Mouse (Mus musculus) CH12.LX (cell line): ENCODE results near the gene Vmn1r50. TPM values are rescaled to one million over a fixed set of nuclear protein-coding genes. Genes with fewer than 3 reads are reported as not detected.

Source experiments
- DNase-seq: peaks from one replicate; pipeline ENCODE4 v3.0.0-alpha.2; 2013; ENCODE audit errors: extremely low read depth
- H3K27ac ChIP-seq: 2 replicates; pipeline ENCODE4 v1.5.1; 2012; ENCODE audit warnings: low read depth, mild to moderate bottlenecking, control low read depth, moderate library complexity; ENCODE audit not compliant: insufficient read depth
- H3K27me3 ChIP-seq: replicated peaks from 2 replicates; pipeline ENCODE3; 2012; ENCODE audit warnings: inconsistent platforms
- H3K36me3 ChIP-seq, 2 experiments: replicated peaks in 1 of 2; 2 replicates each; pipeline versions ENCODE3 to v1.6.1; 2012; ENCODE audit warnings: inconsistent platforms in 1 of 2, low read length in 1 of 2, mild to moderate bottlenecking in 1 of 2, mixed read lengths in 1 of 2, moderate library complexity in 1 of 2; ENCODE audit not compliant: control insufficient read depth in 1 of 2, insufficient read depth in 1 of 2
- H3K4me1 ChIP-seq, 2 experiments: 2 replicates each; pipeline ENCODE4 v1.6.1; 2012; ENCODE audit warnings: inconsistent platforms in 1 of 2, moderate library complexity in 1 of 2; ENCODE audit not compliant: insufficient read depth in 2 of 2, control insufficient read depth in 1 of 2
- H3K4me2 ChIP-seq: 2 replicates; pipeline ENCODE4 v1.6.1; 2012; ENCODE audit warnings: low read depth, mild to moderate bottlenecking, control low read depth; ENCODE audit not compliant: poor library complexity, insufficient read depth, severe bottlenecking
- H3K4me3 ChIP-seq, 3 experiments: fragments of 150-350 bp in 1 of 3; sonication (generic) in 1 of 3; replicated peaks in 1 of 3; 2 replicates each; pipeline versions ENCODE3 to v1.5.1; 2011 to 2012; ENCODE audit warnings: low read depth in 2 of 3, low read length in 2 of 3, mild to moderate bottlenecking in 2 of 3, moderate library complexity in 2 of 3, control low read depth in 1 of 3, improper control_type of control experiment in 1 of 3, inconsistent platforms in 1 of 3, mixed read lengths in 1 of 3; ENCODE audit not compliant: poor library complexity in 1 of 3
- H3K79me2 ChIP-seq: replicated peaks from 2 replicates; pipeline ENCODE4 v1.6.1; 2012; ENCODE audit warnings: mild to moderate bottlenecking, moderate library complexity; ENCODE audit not compliant: control insufficient read depth, poor library complexity, insufficient read depth, severe bottlenecking; ENCODE audit errors: extremely low read depth
- H3K9ac ChIP-seq: 2 replicates; pipeline ENCODE4 v1.6.1; 2012; ENCODE audit warnings: low read depth, mild to moderate bottlenecking, control low read depth, moderate library complexity; ENCODE audit not compliant: insufficient read depth
- H3K9me3 ChIP-seq: replicated peaks from 2 replicates; pipeline ENCODE3; 2012; ENCODE audit warnings: low read length, inconsistent platforms, mixed read lengths
- BHLHE40 ChIP-seq: IDR thresholded peaks from 2 replicates; pipeline ENCODE4 v1.6.1; 2011; ENCODE audit warnings: mild to moderate bottlenecking, low read depth, low read length, improper control_type of control experiment
- CHD1 ChIP-seq: IDR thresholded peaks from 2 replicates; pipeline ENCODE4 v1.6.1; 2012; ENCODE audit warnings: low read depth, low read length, improper control_type of control experiment, inconsistent platforms
- EP300 ChIP-seq: IDR thresholded peaks from 2 replicates; pipeline ENCODE4 v1.6.1; 2011; ENCODE audit warnings: low read length, improper control_type of control experiment
- HCFC1 ChIP-seq: IDR thresholded peaks from 2 replicates; pipeline ENCODE4 v1.6.1; 2012; ENCODE audit warnings: low read depth, mild to moderate bottlenecking, inconsistent platforms, low read length, improper control_type of control experiment
- IRF4 ChIP-seq: IDR thresholded peaks from 2 replicates; pipeline ENCODE4 v1.6.1; 2014; ENCODE audit warnings: low read depth, mild to moderate bottlenecking, inconsistent platforms, low read length, improper control_type of control experiment
- KAT2A ChIP-seq: IDR thresholded peaks from 2 replicates; pipeline ENCODE4 v1.6.1; 2012; ENCODE audit warnings: low read length, improper control_type of control experiment, inconsistent platforms; ENCODE audit not compliant: insufficient replicate concordance
- MAFK ChIP-seq: IDR thresholded peaks from 2 replicates; pipeline ENCODE4 v1.6.1; 2011; ENCODE audit warnings: low read length, improper control_type of control experiment; ENCODE audit not compliant: insufficient replicate concordance
- MAX ChIP-seq: IDR thresholded peaks from 2 replicates; pipeline ENCODE4 v1.6.1; 2011; ENCODE audit warnings: low read length, improper control_type of control experiment
- MAZ ChIP-seq: IDR thresholded peaks from 2 replicates; pipeline ENCODE4 v1.6.1; 2012; ENCODE audit warnings: low read depth, mild to moderate bottlenecking, inconsistent platforms, low read length, improper control_type of control experiment, moderate library complexity
- MEF2A ChIP-seq: IDR thresholded peaks from 2 replicates; pipeline ENCODE4 v1.6.1; 2014; ENCODE audit warnings: low read depth, mild to moderate bottlenecking, inconsistent platforms, low read length, improper control_type of control experiment, borderline replicate concordance
- NRF1 ChIP-seq: IDR thresholded peaks from 2 replicates; pipeline ENCODE4 v1.6.1; 2014; ENCODE audit warnings: low read depth, mild to moderate bottlenecking, inconsistent platforms, low read length, improper control_type of control experiment, moderate library complexity
- PAX5 ChIP-seq: IDR thresholded peaks from 2 replicates; pipeline ENCODE4 v1.6.1; 2012; ENCODE audit warnings: low read length, inconsistent platforms, mixed read lengths
- POLR2AphosphoS2 ChIP-seq: IDR thresholded peaks from 2 replicates; pipeline ENCODE4 v1.6.1; 2011; ENCODE audit warnings: low read depth, low read length, improper control_type of control experiment
- SIN3A ChIP-seq: IDR thresholded peaks from 2 replicates; pipeline ENCODE4 v1.6.1; 2012; ENCODE audit warnings: low read length, improper control_type of control experiment, inconsistent platforms
- SMC3 ChIP-seq: IDR thresholded peaks from 2 replicates; pipeline ENCODE4 v1.6.1; 2011; ENCODE audit warnings: low read depth, low read length, improper control_type of control experiment
- TBP ChIP-seq: conservative IDR thresholded peaks from 2 replicates; pipeline ENCODE4 v1.6.1; 2011; ENCODE audit warnings: low read depth, low read length, improper control_type of control experiment
- USF1 ChIP-seq: IDR thresholded peaks from 2 replicates; pipeline ENCODE4 v1.6.1; 2014; ENCODE audit warnings: low read depth, mild to moderate bottlenecking, inconsistent platforms, low read length, improper control_type of control experiment
- USF2 ChIP-seq: conservative IDR thresholded peaks from 2 replicates; pipeline ENCODE4 v1.6.1; 2011; ENCODE audit warnings: low read depth, low read length, improper control_type of control experiment
- dilution Hi-C: fragments of 300-500 bp; cut with MboI; formaldehyde crosslinking; loops from 2 replicates; pipeline ENCODE4 v1.14.3; 2020; ENCODE audit warnings: low sequenced_read_pairs; ENCODE audit not compliant: extremely low pct_unique_long_range_greater_than_20kb, extremely low pct_ligation_motif_present
- in situ Hi-C: fragments of 300-500 bp; cut with MboI; formaldehyde crosslinking; loops from 3 replicates; pipeline ENCODE4 v1.14.3; 2019; ENCODE audit warnings: low sequenced_read_pairs, low pct_ligation_motif_present, low pct_unique_long_range_greater_than_20kb, mixed read lengths
- polyA plus RNA-seq: library from polyadenylated mRNA; unstranded; fragments of >175 nt; gene quantifications from 2 replicates; pipeline ENCODE4 v1.2.1, GENCODE M21; 2012; ENCODE audit warnings: low read depth; ENCODE audit not compliant: insufficient read length
- total RNA-seq, 2 experiments: library from RNA; depleted of rRNA; stranded (reverse); fragments of 300-350 nt in 1 of 2; fragments of >200 nt in 1 of 2; gene quantifications; 2 replicates each; pipeline ENCODE4 v1.2.3; 2012 to 2014

Gene Vmn1r50
- total RNA-seq (2012; rRNA removed) (not detected in 2 replicates), total RNA-seq (2014; rRNA removed) (not detected in 2 replicates), polyA plus RNA-seq (not detected in 2 replicates)

DNA sequence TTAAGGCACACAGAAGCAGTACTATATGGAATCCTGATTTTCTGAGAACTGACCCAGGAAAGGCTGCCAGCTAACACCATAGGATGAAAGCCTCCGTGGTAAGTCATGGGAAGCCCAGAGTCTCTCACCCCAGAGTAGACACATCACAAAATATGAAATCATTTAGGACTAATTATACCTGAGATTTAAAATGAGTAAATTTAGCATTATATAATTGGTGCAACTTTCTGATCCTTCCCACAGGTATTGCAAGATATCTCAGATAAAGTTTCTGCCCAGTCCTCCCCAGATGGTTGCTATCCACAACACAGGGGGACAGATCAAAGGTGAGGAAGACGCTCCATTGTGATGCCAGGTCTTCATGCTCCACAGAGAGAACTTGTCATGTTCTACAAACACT lies at the start of gene Vmn1r50:
Gene Vmn1r50, plus strand, starts transcription at position 301 of the 400 bp plus-strand sequence.
- no peaks in the 10 kb centered on the region for H3K4me1 ChIP-seq
- no peaks in the 10 kb centered on the region for H3K9me3 ChIP-seq
- no peaks in the 10 kb centered on the region for H3K36me3 ChIP-seq
- dilution Hi-C loops, result no loop called here
- in situ Hi-C loops, result no loop called here
- no peaks in the 10 kb centered on the region for H3K79me2 ChIP-seq
- H3K27me3 ChIP-seq, result peaks cover 77% of the 10 kb centered on the region
- TF ChIP-seq CHD1 (no peak), USF1 (no peak)
- no peak for DNase-seq
- no peak within 1 kb of the TSS for H3K27ac ChIP-seq
- no peak within 1 kb of the TSS for H3K4me2 ChIP-seq
- H3K9ac ChIP-seq, result no peak within 1 kb of the TSS
- H3K4me3 ChIP-seq, result no peak within 1 kb of the TSS

- H3K27me3 ChIP-seq, result peaks cover 58% of the 10 kb centered on the region
- no peak within 1 kb of the TSS for H3K4me2 ChIP-seq
- H3K79me2 ChIP-seq, result no peaks in the 10 kb centered on the region
- dilution Hi-C loops (no loop called here), in situ Hi-C loops (no loop called here)
- TF ChIP-seq HCFC1, result no peak
- TF ChIP-seq POLR2AphosphoS2, result no peak
- TF ChIP-seq BHLHE40, result no peak
- no peak for TF ChIP-seq MAFK
- TF ChIP-seq MAZ, result no peak
- no peak for TF ChIP-seq USF2
- TF ChIP-seq EP300, result no peak
- no peak for TF ChIP-seq KAT2A
- no peak for TF ChIP-seq IRF4
- TF ChIP-seq TBP, result no peak
- no peak for TF ChIP-seq SMC3
- no peak for TF ChIP-seq SIN3A
- no peak for TF ChIP-seq MEF2A
- no peak for TF ChIP-seq NRF1
- TF ChIP-seq MAX, result no peak
- no peak for TF ChIP-seq PAX5
- H3K4me3 ChIP-seq, result no peak within 1 kb of the TSS
- no peaks in the 10 kb centered on the region for H3K36me3 ChIP-seq
- DNase-seq, result no peak
- no peak within 1 kb of the TSS for H3K27ac ChIP-seq
- no peaks in the 10 kb centered on the region for H3K4me1 ChIP-seq
- H3K9ac ChIP-seq, result no peak within 1 kb of the TSS
- no peaks in the 10 kb centered on the region for H3K9me3 ChIP-seq
Observed at GRCm38 (mm10) chr6:90078406-90078805, 22.8 kb upstream of the Vmn1r50 start, which contains the start of gene Vmn1r49. Gene Vmn1r49 (minus strand): TSS chr6:90078506.
